Mouse (Mus musculus): ENCODE measurements around the gene Hist1h3c. TPM values are rescaled to one million over a fixed set of nuclear protein-coding genes. Genes with fewer than 3 reads are reported as not detected.

Gene Hist1h3c
- polyA plus RNA-seq, 1 experiment: 2.9 TPM

DNA sequence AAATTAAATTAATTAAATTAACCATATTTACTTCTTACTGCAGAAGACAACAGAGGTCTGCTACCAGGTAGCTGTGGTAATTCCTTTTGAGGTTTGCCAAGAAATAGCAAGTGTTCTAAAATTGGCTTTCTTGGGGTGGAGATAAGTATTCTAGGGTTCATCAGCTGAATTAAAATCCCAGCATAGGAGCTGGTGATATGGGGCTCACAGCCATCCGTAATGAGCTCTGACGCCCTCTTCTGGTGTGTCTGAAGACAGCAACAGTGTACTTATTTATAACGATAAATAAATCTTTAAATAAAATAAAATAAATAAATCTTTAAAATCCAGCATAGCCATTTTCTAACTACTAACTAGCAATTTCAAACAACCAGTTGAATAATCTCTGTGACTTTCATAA, 45.6 kb downstream of the Hist1h3c start:
- no peak for TF ChIP-seq POLR2A (IDR thresholded peaks at IDR 0.05; ENCODE audit: borderline replicate concordance, extremely low read depth, low read depth, low read length)
- TF ChIP-seq CTCF (IDR thresholded peaks at IDR 0.05; ENCODE audit: insufficient read depth, low read length): no peak
- WGBS: 65% methylated on average over 3 of the region's 3 CpGs
- peaks cover 2% of the 10 kb centered on the region for H3K4me1 ChIP-seq (ENCODE audit: control insufficient read depth, insufficient read depth, low read length)
- DNase-seq: no peak
- H3K4me3 ChIP-seq (replicated peaks; ENCODE audit: extremely low read depth, low read depth, low read length): no peak overlapping the region

GRCm38 (mm10) chr13:23698996-23699395, 46.4 kb downstream of the Hist1h3c start:
- H3K4me3 ChIP-seq (replicated peaks; ENCODE audit: extremely low read depth, low read depth, low read length): no peak overlapping the region
- H3K4me1 ChIP-seq (ENCODE audit: control insufficient read depth, insufficient read depth, low read length): peaks cover 2% of the 10 kb centered on the region
- no peak for DNase-seq
- 56% methylated on average over 6 of the region's 6 CpGs for WGBS
- no peak for TF ChIP-seq CTCF (IDR thresholded peaks at IDR 0.05; ENCODE audit: insufficient read depth, low read length)
- TF ChIP-seq POLR2A (IDR thresholded peaks at IDR 0.05; ENCODE audit: borderline replicate concordance, extremely low read depth, low read depth, low read length): no peak

DNA sequence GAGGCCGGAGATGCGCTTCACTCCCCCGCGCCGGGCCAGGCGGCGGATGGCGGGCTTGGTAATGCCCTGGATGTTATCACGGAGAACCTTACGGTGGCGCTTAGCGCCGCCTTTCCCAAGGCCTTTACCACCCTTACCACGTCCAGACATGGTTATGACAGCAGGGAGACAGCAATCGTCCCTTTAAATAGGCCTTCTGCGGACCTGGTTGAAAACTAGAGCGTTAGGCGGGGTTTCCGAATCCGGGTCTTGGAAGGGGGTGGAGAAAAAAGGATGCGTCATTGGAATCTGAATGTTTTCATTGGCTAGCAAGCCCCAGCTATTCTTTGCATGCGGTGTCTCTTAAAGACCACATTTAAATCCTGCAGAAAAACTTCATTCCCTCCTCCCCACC, 47.1 kb downstream of the Hist1h3c start, which contains the start of gene Hist1h4c:
TSS of gene Hist1h4c (minus strand) at position 155 of the 394 bp plus-strand sequence.
- peak; percentile 100 for DNase-seq
- WGBS: under 1% methylated on average over 22 of the region's 22 CpGs
- peak; percentile 100 for TF ChIP-seq POLR2A (IDR thresholded peaks at IDR 0.05; ENCODE audit: borderline replicate concordance, extremely low read depth, low read depth, low read length)
- peak; percentile 17; the same call in 1 of the 2 replicates for TF ChIP-seq CTCF (IDR thresholded peaks at IDR 0.05; ENCODE audit: insufficient read depth, low read length)
- peaks cover 2% of the 10 kb centered on the region for H3K4me1 ChIP-seq (ENCODE audit: control insufficient read depth, insufficient read depth, low read length)
- peak within 1 kb of the TSS; percentile 50 for H3K4me3 ChIP-seq (replicated peaks; ENCODE audit: extremely low read depth, low read depth, low read length)

- Histone ChIP-seq H3K4me1 (ENCODE audit: control insufficient read depth, insufficient read depth, low read length) (peaks cover 2% of the 10 kb centered on the region), H3K4me3 (replicated peaks; ENCODE audit: extremely low read depth, low read depth, low read length) (peak overlapping the region; percentile 50)
- TF ChIP-seq CTCF (IDR thresholded peaks at IDR 0.05; ENCODE audit: insufficient read depth, low read length): peak; percentile 70
- 0 out of 2 replicates have a peak, but pooled peaks have one; percentile 16 for TF ChIP-seq POLR2A (IDR thresholded peaks at IDR 0.05; ENCODE audit: borderline replicate concordance, extremely low read depth, low read depth, low read length)
- under 1% methylated on average over 28 of the region's 32 CpGs for WGBS
- no peak for DNase-seq
Measured at GRCm38 (mm10) chr13:23697491-23698299, 47.7 kb downstream of the Hist1h3c start.

- H3K4me3 ChIP-seq (replicated peaks; ENCODE audit: extremely low read depth, low read depth, low read length): no peak overlapping the region
- WGBS: 48% methylated on average over 15 of the region's 15 CpGs
- peaks cover 2% of the 10 kb centered on the region for H3K4me1 ChIP-seq (ENCODE audit: control insufficient read depth, insufficient read depth, low read length)
- no peak for TF ChIP-seq POLR2A (IDR thresholded peaks at IDR 0.05; ENCODE audit: borderline replicate concordance, extremely low read depth, low read depth, low read length)
- no peak for TF ChIP-seq CTCF (IDR thresholded peaks at IDR 0.05; ENCODE audit: insufficient read depth, low read length)
- no peak for DNase-seq
Measured at GRCm38 (mm10) chr13:23696061-23696474, 49.3 kb downstream of the Hist1h3c start.

GRCm38 (mm10) chr13:23695514-23695913, 49.9 kb downstream of the Hist1h3c start, which contains the start of gene Hist1h1t:
TSS of gene Hist1h1t (plus strand) at chr13:23695814.
- peaks cover 2% of the 10 kb centered on the region for H3K4me1 ChIP-seq (ENCODE audit: control insufficient read depth, insufficient read depth, low read length)
- no peak for DNase-seq
- TF ChIP-seq CTCF (IDR thresholded peaks at IDR 0.05; ENCODE audit: insufficient read depth, low read length): no peak
- TF ChIP-seq POLR2A (IDR thresholded peaks at IDR 0.05; ENCODE audit: borderline replicate concordance, extremely low read depth, low read depth, low read length): no peak
- no peak within 1 kb of the TSS for H3K4me3 ChIP-seq (replicated peaks; ENCODE audit: extremely low read depth, low read depth, low read length)
- 56% methylated on average over 13 of the region's 13 CpGs for WGBS

Other genes with a start within 250 kb of the Hist1h3c start
- gene Hist1h4h, start 214.6 kb downstream of the Hist1h3c start, polyA plus RNA-seq (2012; rRNA removed): 27.1 and 28.0 TPM in 2 replicates
- 28.7 and 47.1 TPM in 2 replicates for gene Hist1h2af, start 211.7 kb downstream of the Hist1h3c start, polyA plus RNA-seq (2012; rRNA removed)
- 2.1 and 2.3 TPM in 2 replicates for gene Hist1h3g, start 210.2 kb downstream of the Hist1h3c start, polyA plus RNA-seq (2012; rRNA removed)
- 0.66 and 0.87 TPM in 2 replicates for gene Hist1h2bh, start 202.2 kb downstream of the Hist1h3c start, polyA plus RNA-seq (2012; rRNA removed)
- gene Hist1h3f, start 201.6 kb downstream of the Hist1h3c start, polyA plus RNA-seq (2012; rRNA removed): 1.3 and 1.7 TPM in 2 replicates
- gene Hist1h4f, start 194.0 kb downstream of the Hist1h3c start, polyA plus RNA-seq (2012; rRNA removed): 1.4 and 1.8 TPM in 2 replicates
- gene Hist1h1d, start 192.3 kb downstream of the Hist1h3c start, polyA plus RNA-seq (2012; rRNA removed): 0.10 and 0.12 TPM in 2 replicates
- 8.4 and 9.2 TPM in 2 replicates for gene Hist1h3e, start 183.2 kb downstream of the Hist1h3c start, polyA plus RNA-seq (2012; rRNA removed)
- gene Hist1h2ae, start 174.4 kb downstream of the Hist1h3c start, polyA plus RNA-seq (2012; rRNA removed): 1.8 and 2.3 TPM in 2 replicates
- 9.8 and 22.7 TPM in 2 replicates for gene Hist1h2bg, start 174.2 kb downstream of the Hist1h3c start, polyA plus RNA-seq (2012; rRNA removed)
- 2.7 and 3.4 TPM in 2 replicates for gene Hist1h2bf, start 171.4 kb downstream of the Hist1h3c start, polyA plus RNA-seq (2012; rRNA removed)
- 1.2 and 2.0 TPM in 2 replicates for gene Hist1h2ad, start 171.2 kb downstream of the Hist1h3c start, polyA plus RNA-seq (2012; rRNA removed)
- 2.6 and 4.5 TPM in 2 replicates for gene Hist1h3d, start 169.8 kb downstream of the Hist1h3c start, polyA plus RNA-seq (2012; rRNA removed)
- gene Hist1h4d, start 164.0 kb downstream of the Hist1h3c start, polyA plus RNA-seq (2012; rRNA removed): 9.0 and 9.5 TPM in 2 replicates
- 2.7 and 3.0 TPM in 2 replicates for gene Hist1h2be, start 124.5 kb downstream of the Hist1h3c start, polyA plus RNA-seq (2012; rRNA removed)
- 2.0 and 2.4 TPM in 2 replicates for gene Hist1h1e, start 123.0 kb downstream of the Hist1h3c start, polyA plus RNA-seq (2012; rRNA removed)
- 0.45 and 0.61 TPM in 2 replicates for gene Hist1h2ac, start 61.7 kb downstream of the Hist1h3c start, polyA plus RNA-seq (2012; rRNA removed)
- gene Hist1h2bc, start 61.4 kb downstream of the Hist1h3c start, polyA plus RNA-seq (2012; rRNA removed): 142 and 182 TPM in 2 replicates
- not detected in 2 replicates for gene Hist1h1t, start 49.8 kb downstream of the Hist1h3c start, polyA plus RNA-seq (2012; rRNA removed)
- 6.3 and 6.8 TPM in 2 replicates for gene Hist1h4c, start 47.1 kb downstream of the Hist1h3c start, polyA plus RNA-seq (2012; rRNA removed)
- gene Hfe, start 34.7 kb downstream of the Hist1h3c start, polyA plus RNA-seq (2012; rRNA removed): 21.3 and 24.2 TPM in 2 replicates
- 38.1 and 46.7 TPM in 2 replicates for gene Hist1h1c, start 6.8 kb downstream of the Hist1h3c start, polyA plus RNA-seq (2012; rRNA removed)
- gene Hist1h2bb, start 1.1 kb upstream of the Hist1h3c start, polyA plus RNA-seq (2012; rRNA removed): 2.5 and 2.6 TPM in 2 replicates
- gene Hist1h2ab, start 5.5 kb upstream of the Hist1h3c start, polyA plus RNA-seq (2012; rRNA removed): 2.0 and 3.9 TPM in 2 replicates
- gene Hist1h3b, start 6.7 kb upstream of the Hist1h3c start, polyA plus RNA-seq (2012; rRNA removed): 2.6 and 3.8 TPM in 2 replicates
- gene Hist1h4b, start 11.4 kb upstream of the Hist1h3c start, polyA plus RNA-seq (2012; rRNA removed): 2.5 and 2.8 TPM in 2 replicates
- gene Hist1h4a, start 15.6 kb upstream of the Hist1h3c start, polyA plus RNA-seq (2012; rRNA removed): 2.4 and 2.9 TPM in 2 replicates
- 3.1 and 4.3 TPM in 2 replicates for gene Hist1h3a, start 16.8 kb upstream of the Hist1h3c start, polyA plus RNA-seq (2012; rRNA removed)
- gene Hist1h1a, start 18.1 kb upstream of the Hist1h3c start, polyA plus RNA-seq (2012; rRNA removed): not detected in 2 replicates
- 0.07 TPM in 1 of 2 replicates, not detected in the other for gene Trim38, start 24.3 kb upstream of the Hist1h3c start, polyA plus RNA-seq (2012; rRNA removed)
- gene Slc17a2, start 61.4 kb upstream of the Hist1h3c start, polyA plus RNA-seq (2012; rRNA removed): 0.32 and 0.52 TPM in 2 replicates
- 0.02 TPM in 1 of 2 replicates, not detected in the other for gene Slc17a3, start 93.8 kb upstream of the Hist1h3c start, polyA plus RNA-seq (2012; rRNA removed)
- not detected in 2 replicates for gene Slc17a1, start 122.1 kb upstream of the Hist1h3c start, polyA plus RNA-seq (2012; rRNA removed)
- gene Slc17a4, start 169.4 kb upstream of the Hist1h3c start, polyA plus RNA-seq (2012; rRNA removed): 0.07 TPM in 1 of 2 replicates, not detected in the other
- gene Hist1h2ba, start 188.6 kb upstream of the Hist1h3c start, polyA plus RNA-seq (2012; rRNA removed): not detected in 2 replicates
- not detected in 2 replicates for gene Hist1h2aa, start 188.9 kb upstream of the Hist1h3c start, polyA plus RNA-seq (2012; rRNA removed)
- gene Scgn, start 245.6 kb upstream of the Hist1h3c start, polyA plus RNA-seq (2012; rRNA removed): not detected in 2 replicates